Mouse (Mus musculus) c-Kit-negative CD71-positive TER-119-positive erythroid progenitor cells, embryonic 14.5 days (primary cell): Measurements from ENCODE around the gene Ssh2.
"Not testable (repeated sequence)": the region's sequence is repeated elsewhere in the genome, so short reads cannot be mapped to it uniquely, and the experiment has no call there.

Source experiments
- DNase-seq: peaks from one replicate; pipeline ENCODE4 v3.0.0-alpha.2; 2013; ENCODE audit warnings: low read depth, low spot score

Gene Ssh2

GRCm38 (mm10) chr11:77230765-77231164, 14.7 kb downstream of the Ssh2 start:
- no peak for DNase-seq

GRCm38 (mm10) chr11:77231514-77231913, 15.4 kb downstream of the Ssh2 start:
- no peak for DNase-seq

- DNase-seq: no peak
Measured at GRCm38 (mm10) chr11:77235267-77235666, 19.2 kb downstream of the Ssh2 start.

DNA sequence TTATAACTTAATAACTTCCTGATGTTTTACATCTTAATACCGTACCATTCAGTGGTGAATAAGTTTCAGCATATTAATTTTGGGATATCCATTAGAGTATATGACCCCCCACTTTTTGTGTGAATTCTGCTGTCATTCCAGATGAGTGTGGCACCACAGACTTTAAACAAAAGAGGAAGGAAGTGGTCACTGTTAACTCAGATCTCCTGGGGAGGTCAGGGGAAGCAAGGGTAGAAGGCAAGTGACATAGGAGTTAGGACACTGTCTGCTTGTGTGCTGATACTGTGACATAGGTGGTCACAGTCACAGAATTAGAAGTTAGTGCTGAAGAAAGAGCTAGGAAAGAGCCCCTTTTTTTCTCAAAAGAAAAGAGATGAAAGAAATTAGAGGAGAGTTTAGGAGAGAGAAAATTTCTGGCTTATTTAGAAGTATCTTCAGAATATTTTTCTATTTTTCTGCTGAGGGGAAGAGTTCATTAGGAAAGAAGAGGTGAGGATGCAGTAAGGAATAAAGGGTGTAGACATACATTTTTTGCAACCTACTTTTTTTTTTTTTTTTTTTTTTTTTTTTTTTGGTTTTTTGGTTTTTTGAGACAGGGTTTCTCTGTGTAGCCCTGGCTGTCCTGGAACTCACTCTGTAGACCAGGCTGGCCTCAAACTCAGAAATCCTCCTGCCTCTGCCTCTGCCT, 23.7 kb downstream of the Ssh2 start:
- DNase-seq: no peak

- no peak for DNase-seq
Measured at GRCm38 (mm10) chr11:77240466-77241246, 24.6 kb downstream of the Ssh2 start.

DNA sequence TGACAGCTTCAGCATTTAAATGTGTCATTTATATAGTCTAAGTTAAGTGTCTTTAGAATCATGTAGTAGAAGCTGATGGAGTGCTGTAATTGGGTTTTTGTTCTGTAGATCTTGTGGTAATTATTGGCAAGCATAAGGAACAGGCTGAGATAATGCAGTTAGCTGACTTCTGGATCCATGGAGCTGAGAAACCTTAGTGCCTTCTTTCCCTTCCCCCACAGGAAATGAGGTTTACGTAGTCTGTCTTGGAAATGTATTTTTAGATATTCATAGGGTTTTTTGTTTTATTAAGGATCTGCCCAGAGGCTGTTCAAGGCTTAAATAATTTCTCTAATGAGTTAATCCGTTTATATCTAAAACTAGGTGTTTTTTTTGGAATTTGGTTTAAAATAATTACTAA, 26.8 kb downstream of the Ssh2 start:
- no peak for DNase-seq

GRCm38 (mm10) chr11:77252826-77253225, 36.7 kb downstream of the Ssh2 start:
- DNase-seq: no peak

DNA sequence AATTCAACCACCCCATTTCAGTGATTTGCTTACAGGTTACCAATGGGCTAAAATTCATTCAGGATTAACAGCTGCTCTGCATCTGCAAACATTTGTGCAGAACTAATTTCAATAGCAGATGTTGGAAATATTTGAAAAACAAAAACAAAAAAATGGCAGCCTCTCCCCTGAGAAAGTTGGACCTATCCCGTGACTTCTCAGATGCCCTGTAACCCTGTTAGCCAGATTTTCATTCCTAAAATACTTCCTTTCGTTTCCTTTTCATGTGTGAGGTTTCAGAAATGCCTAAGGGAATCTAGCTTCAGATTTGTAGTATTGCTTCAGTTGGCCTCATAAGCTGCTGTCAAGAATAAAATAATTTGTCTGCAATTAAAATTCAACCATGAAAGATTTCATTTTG, 43.4 kb downstream of the Ssh2 start:
- DNase-seq: no peak

DNA sequence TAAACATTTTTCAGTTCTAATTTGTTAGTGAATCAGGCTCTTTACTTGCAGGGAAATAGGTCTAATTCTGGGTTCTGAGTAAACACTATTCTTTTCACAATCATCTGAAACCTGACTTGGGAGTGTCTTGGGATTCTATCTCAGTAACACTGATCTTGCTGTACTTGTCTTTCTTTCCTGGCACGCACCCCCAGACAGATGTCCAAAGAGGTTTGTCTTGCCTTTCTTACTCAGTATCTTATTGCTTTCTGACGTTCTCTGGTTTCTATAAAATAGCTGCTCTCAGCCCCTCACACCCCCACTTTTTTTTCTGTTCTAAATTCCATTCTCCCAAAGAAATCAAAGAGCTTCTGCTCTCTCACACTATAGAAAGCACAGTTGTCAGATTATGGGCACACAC, 51.3 kb downstream of the Ssh2 start:
- no peak for DNase-seq

DNA sequence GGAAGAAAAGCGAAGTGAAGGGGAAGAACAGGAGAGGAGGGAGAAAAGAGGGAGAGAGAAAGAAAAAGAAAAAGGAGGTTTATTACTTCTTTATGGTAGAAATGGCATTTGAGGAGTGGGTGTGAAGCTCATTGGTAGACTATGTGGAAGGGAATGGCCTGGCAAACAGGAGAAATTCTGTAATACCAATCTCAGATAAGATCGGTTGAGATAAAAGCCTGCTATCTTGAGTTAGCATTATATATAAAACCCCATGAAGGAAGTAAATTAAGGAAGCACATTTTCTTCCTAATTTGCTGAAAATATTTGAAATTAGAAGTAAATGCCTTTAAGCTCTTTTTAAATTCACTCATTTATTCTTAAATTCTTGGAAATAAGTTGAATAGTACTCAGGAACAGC, 59.9 kb downstream of the Ssh2 start:
- DNase-seq: no peak

DNA sequence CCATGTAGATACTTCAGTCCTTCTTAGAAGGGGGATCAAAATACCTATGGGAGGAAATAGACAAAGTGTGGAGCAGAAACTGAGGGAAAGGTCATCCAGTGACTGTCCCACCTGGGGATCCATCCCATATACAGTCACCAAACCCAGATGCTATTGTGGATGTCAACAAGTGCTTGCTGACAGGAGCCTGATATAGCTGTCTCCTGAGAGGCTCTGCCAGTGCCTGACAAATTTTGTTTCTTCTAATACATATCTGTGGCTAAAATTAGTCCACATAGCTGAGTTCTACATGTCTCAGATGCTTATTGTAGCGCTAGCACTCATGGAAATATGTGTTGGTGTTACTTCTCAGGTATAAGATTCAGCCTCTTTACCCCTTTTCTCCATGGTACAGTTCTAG, 62.5 kb downstream of the Ssh2 start:
- DNase-seq: not testable (repeated sequence)

DNA sequence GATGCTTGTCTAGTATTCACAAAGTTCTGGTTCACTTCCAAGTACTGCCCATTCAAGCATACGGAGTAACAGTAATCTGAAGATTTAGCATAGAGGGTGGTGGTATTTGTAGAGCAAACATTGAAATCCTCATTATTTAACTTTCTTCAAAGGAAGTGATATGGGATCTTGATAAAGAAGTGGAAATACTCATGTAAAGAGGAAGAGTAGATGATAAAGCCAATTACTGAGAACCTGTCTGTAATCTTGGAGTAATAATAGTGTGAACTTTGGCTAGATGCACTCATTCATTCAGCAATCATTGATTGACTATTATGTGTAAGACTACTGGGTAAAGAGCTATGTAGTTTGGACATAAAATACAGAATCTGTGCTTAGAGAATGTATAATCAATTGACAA, 64.1 kb downstream of the Ssh2 start:
- DNase-seq: no peak

DNA sequence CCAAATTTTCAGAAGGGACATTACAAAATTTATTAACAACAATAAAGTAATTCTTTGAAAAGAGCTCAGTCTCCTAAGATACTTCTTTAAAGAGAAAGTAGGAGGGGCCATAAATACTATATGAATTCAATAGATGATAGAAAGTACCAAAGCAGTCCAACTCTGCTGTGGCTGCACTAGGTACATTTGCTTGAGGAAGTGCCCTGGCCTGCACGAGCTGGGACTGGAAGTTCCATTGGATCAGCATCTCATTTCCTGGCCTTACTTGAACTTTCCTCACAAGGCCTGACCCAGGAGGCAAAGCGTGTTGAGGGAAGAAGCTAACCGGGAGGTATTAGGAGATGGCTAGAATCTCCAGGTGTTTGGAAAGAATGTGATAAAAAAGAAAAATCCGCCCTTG, 75.4 kb downstream of the Ssh2 start:
- DNase-seq: no peak

DNA sequence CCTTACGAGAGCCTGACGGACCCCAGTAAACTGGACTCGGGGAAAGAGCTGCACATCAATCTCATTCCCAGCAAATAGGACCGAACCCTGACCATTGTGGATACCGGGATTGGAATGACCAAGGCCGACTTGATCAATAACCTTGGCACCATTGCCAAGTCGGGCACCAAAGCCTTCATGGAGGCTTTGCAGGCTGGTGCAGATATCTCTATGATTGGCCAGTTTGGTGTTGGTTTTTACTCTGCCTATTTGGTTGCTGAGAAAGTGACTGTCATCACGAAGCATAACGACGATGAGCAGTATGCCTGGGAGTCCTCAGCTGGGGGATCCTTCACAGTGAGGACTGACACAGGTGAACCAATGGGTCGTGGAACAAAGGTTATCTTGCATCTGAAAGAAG, 77.6 kb downstream of the Ssh2 start:
- DNase-seq: not testable (repeated sequence)

- DNase-seq: no peak
Measured at GRCm38 (mm10) chr11:77297246-77297645, 81.2 kb downstream of the Ssh2 start.

DNA sequence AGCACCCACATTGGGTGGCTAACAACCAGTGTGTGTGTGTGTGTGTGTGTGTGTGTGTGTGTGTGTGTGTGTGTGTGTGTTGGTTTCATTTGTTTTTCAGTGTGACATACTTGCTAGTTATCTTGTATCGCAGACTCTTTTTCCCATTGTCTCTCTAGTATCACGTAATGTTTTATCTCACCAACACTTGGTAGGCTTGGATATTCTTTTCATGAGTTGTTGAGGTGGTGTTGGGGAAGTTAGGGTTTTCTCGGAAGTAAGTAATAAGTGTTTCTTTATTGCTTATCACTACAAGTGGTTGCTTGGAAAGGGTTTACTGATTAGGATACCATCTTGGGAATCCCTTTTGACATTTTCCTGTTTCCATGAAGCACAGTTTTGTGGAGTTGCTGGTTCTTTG, 91.1 kb downstream of the Ssh2 start:
- DNase-seq: no peak

GRCm38 (mm10) chr11:77308533-77308932, 92.4 kb downstream of the Ssh2 start:
- no peak for DNase-seq

- DNase-seq: no peak
Measured at GRCm38 (mm10) chr11:77317721-77318477, 101.8 kb downstream of the Ssh2 start.

GRCm38 (mm10) chr11:77318478-77319118, 102.5 kb downstream of the Ssh2 start:
- DNase-seq: no peak

DNA sequence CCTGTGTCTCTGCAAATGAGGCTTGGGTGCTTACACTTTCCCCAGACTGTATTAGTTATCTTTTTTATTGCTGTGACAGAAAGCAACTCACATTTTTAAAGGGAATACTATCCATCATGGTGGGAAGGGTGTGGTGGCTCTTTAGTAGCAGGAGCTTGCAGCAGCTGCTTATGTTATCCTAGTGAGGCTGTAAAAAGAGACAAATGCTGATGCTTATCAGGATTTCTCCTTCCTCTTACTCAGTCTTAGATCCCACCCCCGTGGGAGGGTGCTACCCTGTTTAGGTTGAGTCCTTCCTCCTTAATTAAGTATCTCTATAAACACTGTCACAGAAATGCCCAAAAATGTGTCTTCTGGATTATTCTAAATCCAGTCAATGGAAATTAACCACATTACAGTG, 105.1 kb downstream of the Ssh2 start:
- DNase-seq: no peak

- DNase-seq: no peak
Measured at GRCm38 (mm10) chr11:77330529-77330928, 114.4 kb downstream of the Ssh2 start.

DNA sequence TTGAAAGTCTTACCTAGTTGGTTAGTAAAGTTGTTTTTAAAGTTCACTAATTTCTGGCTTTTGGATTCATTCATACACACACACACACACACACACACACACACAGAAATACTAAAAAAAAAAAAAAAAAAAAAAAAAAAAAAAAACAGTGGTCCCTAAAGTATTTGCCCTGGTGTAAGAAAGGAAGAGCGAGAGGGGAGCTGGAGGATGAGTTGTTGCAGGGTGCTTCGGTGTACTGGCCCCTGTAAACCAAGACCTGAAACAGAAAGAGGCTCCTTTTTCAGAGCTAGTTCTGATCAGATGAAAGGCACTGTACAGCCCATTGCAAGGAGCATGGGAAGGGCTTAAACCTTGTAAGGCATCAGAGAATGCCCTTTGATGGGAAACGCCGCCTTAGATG, 131.2 kb downstream of the Ssh2 start:
- no peak for DNase-seq
